Mouse (Mus musculus) bone marrow, adult 2 months (tissue): ENCODE measurements around the gene Ifrd1.

ENCODE experiments used
- CTCF ChIP-seq: fragments of 200-500 bp; IDR thresholded peaks from 2 replicates; pipeline ENCODE4 v1.5.1; 2011; ENCODE audit warnings: low read length, control low read depth; ENCODE audit not compliant: control insufficient read depth, insufficient read depth
- POLR2A ChIP-seq: fragments of 200-500 bp; IDR thresholded peaks from 2 replicates; pipeline ENCODE4 v1.6.1; 2011; ENCODE audit warnings: low read depth, mild to moderate bottlenecking, control low read depth, low read length, borderline replicate concordance; ENCODE audit not compliant: control insufficient read depth

GRCm38 (mm10) chr12:40231632-40232031, 16.7 kb downstream of the Ifrd1 start:
- no peak for TF ChIP-seq POLR2A
- TF ChIP-seq CTCF: no peak
